Mouse (Mus musculus): ENCODE measurements around the gene Lgi2.

The Lgi2 gene

DNA sequence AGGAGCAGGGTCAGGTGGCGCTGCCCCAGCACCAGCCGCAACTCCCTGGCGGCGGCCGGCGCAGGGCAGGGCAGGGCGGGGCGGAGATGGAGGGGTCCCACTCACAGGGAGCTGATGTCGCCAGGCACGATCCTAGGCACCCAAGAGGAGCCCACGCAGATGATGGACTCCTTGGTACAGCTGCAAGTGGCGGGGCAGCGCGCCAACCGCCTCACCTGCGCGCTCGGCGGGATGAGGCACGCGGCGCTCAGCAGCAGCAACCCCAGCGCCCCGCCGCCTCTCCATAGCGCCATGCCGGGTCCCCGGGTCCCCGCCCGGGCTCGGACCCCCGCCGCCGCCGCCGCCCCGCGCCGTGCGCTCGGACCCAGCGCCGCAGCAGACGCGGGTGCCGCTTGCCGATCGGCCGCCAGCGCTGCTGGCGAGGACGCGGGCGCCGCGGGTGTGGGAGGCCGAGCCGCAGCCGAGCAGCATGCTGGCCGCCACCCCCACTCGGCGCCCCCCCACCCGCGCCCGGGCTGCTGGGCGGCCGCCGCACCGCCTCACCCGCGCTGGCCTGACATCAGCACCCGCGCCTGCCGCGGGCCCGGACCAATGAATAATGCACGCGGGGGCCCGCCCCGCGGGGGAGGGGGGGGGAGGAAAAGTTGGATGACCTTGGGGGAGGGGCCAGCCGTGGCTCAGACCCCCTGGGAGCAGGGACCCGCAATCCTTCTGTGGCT, at the start of gene Lgi2:
TSS of gene Lgi2 (minus strand) at position 650 of the 719 bp plus-strand sequence.
- no peak for DNase-seq

DNA sequence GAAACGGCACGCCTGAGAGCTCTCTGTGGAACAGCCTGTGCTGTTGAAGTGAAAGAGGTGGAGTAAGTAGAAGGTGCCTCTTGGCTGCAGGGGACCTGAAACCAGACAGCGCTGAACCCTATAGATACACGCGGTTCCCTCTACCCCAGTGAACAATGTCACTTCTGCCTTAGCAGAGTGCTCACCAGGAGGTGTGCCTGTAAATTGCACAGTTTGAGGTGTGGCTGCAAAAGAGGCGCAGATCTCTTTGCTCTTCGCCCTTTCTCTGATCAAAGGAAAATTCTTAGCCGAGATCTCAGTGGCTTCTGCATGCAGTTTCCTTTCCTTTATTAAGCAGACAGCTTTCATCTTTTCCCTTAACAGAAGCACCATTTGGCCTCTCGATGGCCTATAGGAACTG, 49.2 kb upstream of the Lgi2 start:
- no peak for DNase-seq

GRCm38 (mm10) chr5:52614686-52615085, 48.4 kb upstream of the Lgi2 start:
- no peak for DNase-seq

DNA sequence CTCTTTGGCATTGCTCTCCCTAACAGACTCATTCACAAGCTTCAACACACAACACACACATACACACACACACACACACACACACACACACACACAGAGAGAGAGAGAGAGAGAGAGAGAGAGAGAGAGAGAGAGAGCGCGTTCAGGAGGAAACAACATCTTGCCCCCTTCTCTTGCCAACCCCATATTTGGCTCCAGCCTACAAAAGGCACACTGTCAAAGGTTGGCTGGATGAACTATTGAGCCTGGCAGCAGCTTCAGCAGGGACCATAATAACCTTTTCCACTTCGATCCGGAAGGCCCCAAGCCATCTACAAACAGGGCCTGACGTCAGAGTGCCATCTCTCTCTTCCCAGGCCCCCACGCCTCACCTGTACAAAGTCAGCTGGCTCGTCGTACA, 46.5 kb upstream of the Lgi2 start:
- no peak for DNase-seq

- no peak for DNase-seq
These were observed 45.1 kb upstream of the Lgi2 start for GRCm38 (mm10) chr5:52611315-52611895.

GRCm38 (mm10) chr5:52610306-52610705, 44.0 kb upstream of the Lgi2 start:
- DNase-seq, result no peak

DNA sequence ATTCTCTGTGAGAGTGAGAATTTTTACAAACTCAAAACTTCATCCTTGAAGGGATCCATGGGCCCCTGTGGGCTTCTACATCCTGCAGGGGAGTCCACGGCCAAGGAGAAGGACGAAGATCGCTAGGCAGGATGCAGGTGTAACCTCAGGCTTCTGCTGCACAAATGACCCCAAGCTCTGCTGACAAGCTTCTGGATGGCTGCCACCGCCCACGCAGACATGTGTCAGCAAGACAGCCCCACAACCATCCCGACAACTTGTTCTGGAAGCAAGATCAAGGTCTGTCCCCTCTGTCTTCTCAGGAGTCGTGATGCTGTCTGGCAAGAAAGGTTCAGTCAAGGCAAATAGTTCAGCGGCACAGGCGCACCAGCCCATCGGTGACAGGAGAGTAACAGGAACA, 43.4 kb upstream of the Lgi2 start:
- peak; percentile 18 to 33 for DNase-seq

- DNase-seq, result no peak
These were observed 38.4 kb upstream of the Lgi2 start for GRCm38 (mm10) chr5:52604582-52605041.

DNA sequence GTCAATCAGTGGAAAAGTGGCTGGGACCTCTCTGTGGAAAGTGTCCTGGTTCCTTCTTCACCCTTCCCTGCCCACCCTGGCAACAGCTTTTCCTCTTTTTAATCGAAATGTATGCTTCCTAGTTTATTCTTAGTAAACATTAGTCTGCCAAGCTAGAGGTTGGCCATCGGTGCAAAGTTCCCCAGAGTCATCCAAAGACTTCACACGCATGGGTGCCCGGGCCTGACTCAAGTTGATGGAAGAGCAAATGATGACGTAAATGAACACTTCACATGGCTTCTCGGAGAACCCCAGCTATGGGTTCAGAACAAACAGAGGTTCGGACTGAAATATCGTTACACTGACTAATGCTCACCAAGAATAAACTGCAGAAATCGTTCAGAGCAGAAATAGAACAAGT, 24.4 kb upstream of the Lgi2 start:
- DNase-seq, result no peak

- DNase-seq, result no peak
These were observed 22.4 kb upstream of the Lgi2 start for GRCm38 (mm10) chr5:52588650-52589049.

DNA sequence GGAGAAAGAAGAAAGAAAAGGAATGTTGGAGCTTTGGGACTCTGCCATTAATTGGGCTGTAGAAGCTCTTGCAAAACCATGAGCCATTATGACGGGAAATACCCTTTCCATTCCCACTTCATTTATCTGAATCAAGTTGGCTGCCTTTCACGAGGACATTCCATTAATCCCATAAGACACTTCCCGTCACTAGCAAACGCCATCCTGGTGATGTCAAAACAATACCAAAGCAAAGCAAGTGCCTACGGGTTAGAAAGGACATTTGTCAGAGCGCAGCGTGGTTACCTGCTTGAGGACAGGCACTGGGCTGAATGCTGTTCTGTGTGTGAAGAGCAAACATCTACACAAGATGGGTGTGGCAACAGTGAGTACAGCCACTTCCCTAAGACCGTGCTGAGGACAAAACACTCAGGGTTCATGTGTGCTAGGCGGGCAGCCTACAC, 21.1 kb upstream of the Lgi2 start:
- DNase-seq, result no peak

- no peak for DNase-seq
These were observed 6.3 kb upstream of the Lgi2 start for GRCm38 (mm10) chr5:52572572-52572971.

DNA sequence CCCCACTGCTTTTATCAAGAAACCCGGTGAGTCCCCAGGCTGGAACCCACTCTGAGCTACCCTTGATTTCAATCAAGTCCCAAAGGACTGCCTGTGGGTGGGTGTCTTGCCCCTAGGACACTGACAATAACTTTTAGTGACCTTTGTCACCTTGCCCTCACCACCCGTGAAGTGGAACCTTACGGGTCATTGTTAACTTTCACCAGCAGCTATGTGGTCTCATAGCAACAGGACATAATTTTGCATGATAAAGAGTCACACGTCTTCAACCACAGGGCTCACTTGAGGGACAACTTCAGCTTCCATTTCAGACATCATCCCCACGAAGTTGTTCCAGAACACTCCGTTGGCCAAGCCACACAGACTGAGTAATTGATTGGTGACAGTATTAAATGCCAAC, 4.5 kb upstream of the Lgi2 start:
- DNase-seq, result no peak

DNA sequence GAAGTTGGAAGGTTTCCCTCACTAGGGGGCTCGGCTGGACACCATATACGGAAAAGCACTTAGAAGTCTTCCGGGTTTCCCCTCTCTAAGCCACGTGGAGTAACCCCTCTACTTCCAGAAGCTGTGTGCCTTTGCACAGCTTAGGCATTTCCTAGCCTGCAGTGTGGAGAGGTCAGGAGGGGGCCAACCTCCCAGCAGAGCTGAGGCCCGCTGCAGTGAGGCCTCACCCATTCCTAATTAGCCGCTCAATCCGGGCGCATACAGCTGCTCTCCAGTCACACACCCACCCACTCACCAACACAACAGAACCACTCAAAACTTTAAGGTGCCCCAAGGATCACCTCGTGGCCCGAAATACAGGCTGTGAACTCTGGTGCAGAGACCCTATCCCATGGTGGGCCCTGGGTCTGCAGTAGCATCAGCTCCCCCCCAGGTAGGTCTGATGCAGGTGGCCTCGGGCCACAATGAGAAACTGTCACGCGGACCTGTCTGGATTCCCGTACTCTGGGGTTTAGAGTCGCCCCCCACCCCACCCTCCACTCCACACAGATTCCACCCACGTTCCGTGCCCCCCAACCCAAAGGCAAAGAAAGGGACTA, 949 bp downstream of the Lgi2 start:
- DNase-seq, result no peak

DNA sequence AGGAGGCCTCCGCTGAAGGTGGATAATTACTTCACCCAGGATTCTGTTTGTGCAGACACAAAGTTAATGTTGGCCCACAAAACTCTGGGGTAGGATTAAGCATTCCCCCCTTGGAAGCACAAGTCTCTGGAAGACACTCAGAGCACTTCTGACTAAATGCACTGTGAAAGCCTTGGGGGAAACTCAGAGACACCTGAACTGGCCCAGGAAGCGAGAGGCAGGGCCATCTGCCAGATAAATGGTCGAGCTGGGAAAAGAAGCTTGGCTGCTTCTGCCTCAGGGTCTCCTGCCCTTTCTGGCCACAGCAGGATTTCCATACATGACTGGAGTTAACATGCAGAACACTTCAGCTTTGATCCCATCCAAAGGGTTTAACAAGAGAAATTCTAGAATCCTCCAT, 1.9 kb downstream of the Lgi2 start:
- no peak for DNase-seq

GRCm38 (mm10) chr5:52560240-52560639, 6.0 kb downstream of the Lgi2 start:
- no peak for DNase-seq

- no peak for DNase-seq
These were observed 10.7 kb downstream of the Lgi2 start for GRCm38 (mm10) chr5:52555526-52555925.

- no peak for DNase-seq
These were observed 15.0 kb downstream of the Lgi2 start for GRCm38 (mm10) chr5:52551318-52551632.

DNA sequence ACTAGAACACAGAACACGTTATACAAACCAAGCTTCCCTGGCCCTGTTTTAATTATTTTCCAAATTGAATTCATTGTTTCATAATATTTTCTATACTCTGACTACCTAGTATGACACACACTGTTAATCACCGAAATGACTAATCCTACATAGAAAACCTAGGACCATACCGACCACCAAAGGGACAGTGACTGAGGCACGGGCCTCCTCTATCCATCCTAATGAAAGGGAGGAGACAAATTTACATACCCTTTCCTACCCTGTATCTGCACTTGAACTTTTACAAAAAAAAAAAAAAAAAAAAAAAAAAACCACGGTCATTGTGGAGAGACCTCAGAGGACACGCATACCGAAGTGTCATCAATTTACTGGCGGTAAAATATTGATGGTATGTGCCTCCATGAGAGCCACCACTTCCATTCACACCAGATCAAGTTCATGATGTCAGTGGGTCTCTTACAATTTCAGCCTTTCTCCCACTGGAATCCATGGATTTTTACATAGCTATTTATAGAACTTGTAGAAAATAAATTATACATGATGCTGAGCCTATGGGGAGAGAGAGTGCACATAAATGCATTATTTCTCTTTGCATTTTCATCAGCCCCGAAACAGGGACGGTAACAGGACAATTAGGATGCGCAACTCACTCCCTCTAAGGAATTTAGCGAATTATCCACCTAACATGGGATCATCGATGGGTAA, 15.5 kb downstream of the Lgi2 start:
- DNase-seq, result no peak

DNA sequence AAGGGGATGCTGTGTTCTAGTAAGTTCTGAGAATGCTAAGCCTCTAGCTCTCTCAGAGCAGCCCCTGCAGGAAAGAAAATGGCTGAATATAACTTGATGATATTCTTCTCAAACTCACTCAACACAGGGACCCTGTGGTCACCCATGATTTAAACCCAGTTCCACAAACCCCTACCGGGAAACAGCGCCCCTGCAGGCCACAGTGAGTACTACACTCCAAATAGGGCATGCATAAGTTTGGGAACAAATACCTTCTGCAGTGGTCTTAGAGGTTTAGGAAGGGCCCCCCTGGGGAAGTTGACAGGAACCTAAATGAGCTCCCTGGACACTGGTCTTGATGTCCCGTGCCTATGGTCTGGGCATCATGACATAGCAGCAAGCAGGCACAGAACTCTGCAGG, 19.3 kb downstream of the Lgi2 start:
- peak; percentile 29 to 46 for DNase-seq

DNA sequence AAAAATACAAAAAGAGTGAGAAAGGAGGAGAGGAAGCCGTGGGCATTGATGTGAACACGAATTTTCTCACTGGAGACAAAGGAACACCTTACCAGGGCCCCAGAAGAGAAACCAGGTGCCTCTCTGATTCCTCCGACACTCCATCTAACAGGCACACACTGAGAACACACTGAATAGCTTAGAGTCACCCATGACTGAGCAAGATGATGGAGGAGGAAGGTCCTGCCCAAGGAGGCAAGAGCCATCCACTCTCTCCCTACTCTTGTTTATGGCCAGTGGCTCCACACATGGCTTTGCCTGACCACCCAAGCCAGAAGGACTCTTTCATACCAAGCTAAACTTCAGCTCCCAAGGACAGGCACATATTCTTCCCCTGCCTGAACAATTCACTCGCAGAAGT, 22.5 kb downstream of the Lgi2 start:
- DNase-seq, result no peak

DNA sequence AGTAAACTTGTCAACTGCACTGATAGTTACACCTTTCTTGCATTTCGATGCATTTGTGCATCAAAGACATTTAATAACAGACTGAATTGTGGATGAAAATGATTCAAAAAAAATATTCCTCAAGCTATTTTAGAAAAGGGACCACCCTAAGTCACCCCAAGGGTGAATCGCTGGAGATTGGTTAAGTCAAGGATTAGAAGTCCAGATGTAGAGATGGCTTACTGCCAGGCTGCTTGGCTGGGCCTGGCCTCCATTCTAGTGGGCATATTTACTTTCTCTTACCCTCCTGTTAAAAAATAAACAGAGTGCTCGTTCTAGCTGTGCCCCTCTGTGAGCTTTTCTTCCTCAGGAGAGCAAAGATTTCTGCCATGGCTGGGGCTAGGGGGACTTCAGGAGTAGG, 26.1 kb downstream of the Lgi2 start:
- no peak for DNase-seq

DNA sequence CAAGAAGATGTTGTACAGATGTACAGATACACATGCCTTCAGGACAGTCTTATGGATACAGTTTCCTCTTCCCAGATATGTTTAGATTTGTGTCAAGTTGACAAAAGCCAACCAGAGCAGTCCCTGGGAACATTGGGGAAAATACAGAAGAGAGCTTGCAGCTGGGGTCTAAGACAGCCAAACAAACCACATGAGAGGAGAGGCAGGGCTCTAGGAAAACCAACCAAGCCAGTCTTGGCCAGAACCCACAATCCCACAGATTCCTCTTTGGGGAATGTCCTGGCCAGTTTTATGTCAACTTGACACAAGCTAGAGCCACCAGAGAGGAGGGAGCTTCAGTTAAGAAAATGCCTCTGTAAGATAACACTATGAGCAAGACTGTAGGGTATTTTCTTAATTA, 26.8 kb downstream of the Lgi2 start:
- DNase-seq, result no peak

GRCm38 (mm10) chr5:52537024-52537423, 29.2 kb downstream of the Lgi2 start:
- DNase-seq, result no peak

Data from thymus, postnatal 36 days (tissue).